Mouse (Mus musculus) embryo, embryonic 9.5 days (tissue): ENCODE data around the gene Sema4a.
"Not testable (repeated sequence)": the region's sequence is repeated elsewhere in the genome, so short reads cannot be mapped to it uniquely, and the experiment has no call there.

Experiments
- DNase-seq: peaks from one replicate; pipeline ENCODE4 v3.0.0-alpha.2; 2017; ENCODE audit errors: extremely low spot score

Gene Sema4a

DNA sequence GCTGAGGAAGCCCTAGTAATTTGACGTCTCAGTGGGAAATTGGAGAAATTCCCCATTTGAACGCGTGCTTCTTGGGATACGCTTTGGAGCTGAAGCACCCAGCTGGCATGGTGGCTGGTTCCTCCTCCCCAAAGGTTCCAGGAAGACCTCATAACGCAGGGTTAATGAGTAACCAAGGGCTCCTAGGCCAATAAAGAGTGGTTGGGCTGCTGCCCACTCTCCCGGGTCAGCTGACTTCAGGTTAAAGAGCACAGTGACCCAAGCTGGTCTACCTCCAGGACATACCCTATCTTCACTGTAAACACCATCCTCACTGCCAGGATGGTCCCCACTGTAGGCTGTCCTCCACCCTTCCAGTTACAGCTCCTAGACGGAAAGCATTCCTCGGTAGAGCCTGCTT is 4.7 kb downstream of the Sema4a start:
- no peak for DNase-seq

GRCm38 (mm10) chr3:88455588-88456264 is 5.3 kb downstream of the Sema4a start:
- no peak for DNase-seq

DNA sequence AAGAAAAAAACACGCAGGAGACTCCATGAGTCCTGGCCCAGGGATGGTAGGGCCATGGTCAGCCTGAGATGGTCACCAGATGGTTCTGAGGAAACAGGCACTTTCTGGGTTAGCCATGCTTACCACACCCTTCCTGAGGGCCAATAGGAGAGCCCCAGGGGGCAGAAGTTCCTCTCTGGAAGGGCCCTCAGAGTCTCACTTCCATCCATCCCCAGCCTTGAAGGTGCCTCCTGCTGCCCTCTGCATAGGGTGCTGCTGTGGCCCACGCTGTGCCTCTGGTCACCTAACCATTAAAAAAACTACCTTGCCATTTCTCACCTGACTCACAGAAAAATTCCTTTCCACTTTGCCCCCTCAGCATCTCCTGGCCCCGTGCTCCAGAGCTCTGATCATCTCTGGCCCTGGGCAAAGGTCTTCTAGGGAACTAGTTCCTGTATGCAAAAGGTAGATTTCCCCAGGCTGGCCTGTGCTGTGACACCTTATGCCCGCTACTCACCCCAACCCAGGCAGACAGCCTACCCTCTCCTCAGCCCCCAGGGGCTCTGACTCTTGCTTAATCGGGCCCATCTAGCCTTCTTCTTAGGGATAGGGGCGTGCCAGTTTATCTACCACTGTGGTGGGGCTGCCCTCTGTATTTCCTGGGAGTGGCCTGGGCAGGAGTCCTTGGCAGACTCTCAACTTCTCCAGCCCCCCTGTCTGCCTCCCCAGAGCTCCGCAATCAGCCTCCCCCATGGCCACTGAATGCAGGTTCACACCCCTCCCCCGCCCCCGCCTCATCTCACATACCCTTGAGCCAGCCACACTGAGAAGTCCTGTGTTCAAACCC is 6.0 kb downstream of the Sema4a start:
- DNase-seq, result no peak

DNA sequence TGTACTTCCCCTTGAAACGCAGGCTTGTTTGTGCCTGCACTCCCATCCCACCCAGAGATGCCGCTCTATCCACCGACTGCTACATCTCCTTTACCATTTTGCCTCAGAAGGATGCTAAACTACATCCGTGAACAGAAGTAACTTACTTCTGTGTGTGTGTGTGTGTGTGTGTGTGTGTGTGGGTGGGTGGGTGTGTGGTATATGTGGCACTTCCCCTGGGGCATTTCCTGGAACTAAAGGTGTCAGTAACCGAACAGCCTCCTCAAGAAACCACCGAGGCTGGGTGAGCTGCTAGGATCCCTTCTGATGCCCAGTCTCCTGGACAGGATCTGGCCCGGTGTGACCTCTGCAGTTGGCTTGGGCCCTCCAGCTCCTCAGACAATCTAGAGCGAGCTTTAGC is 7.0 kb downstream of the Sema4a start:
- no peak for DNase-seq

DNA sequence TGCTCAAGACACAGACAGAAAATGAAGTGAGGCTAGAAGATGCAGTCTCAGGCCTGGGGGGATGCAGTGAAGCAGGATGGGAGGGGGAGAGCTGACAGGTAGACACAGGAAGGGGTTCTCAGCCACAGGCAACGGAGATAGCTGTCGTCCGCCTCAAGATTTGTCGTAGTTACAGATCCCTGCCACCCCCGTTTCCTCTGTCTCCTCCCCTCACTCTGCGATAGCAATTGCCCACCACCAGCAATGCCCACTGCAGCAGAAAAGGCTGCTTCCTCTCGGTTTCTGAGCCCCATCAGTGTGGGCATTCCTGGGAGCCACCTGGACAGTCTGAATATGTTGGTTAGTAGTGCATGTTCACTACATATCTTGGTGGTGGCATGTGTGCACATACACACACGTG is 7.6 kb downstream of the Sema4a start:
- DNase-seq, result no peak

DNA sequence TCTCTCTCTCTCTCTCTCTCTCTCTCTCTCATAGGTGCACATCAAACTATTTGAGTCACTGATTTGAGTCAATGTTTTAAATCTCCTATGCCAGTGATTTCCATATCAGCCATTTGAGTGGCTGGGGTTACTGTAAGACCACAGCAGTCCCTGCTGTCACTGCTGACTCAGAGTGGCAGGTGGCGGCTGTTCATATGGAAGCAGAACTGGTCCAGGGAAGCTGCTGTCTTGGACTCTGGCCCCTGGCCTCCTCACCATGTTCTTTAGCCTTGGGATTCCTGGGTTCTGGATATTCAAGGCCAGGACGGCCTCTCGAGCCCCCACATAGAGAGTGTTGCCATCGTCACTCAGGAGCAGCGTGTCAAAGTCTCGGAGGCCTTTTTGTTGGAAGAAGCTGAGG is 8.3 kb downstream of the Sema4a start:
- no peak for DNase-seq

DNA sequence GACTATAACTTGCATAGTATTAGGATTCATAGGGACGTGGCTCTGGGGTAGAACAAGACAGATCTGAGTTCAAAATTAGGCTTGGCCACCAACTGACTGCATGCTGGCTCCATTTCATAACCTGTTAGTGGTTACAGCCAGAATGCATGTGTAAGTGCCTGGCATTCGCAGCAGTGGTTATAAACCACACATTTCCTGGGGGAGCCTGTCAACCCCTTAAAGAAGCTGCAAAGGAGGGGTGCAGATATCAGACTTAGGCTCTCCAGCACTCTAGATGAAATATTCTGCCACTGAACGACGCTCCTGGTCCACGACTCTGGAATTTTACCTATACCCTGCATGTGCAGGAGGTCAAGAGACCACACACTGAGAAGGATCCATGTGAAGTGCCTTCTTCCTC is 8.7 kb downstream of the Sema4a start:
- DNase-seq, result no peak

DNA sequence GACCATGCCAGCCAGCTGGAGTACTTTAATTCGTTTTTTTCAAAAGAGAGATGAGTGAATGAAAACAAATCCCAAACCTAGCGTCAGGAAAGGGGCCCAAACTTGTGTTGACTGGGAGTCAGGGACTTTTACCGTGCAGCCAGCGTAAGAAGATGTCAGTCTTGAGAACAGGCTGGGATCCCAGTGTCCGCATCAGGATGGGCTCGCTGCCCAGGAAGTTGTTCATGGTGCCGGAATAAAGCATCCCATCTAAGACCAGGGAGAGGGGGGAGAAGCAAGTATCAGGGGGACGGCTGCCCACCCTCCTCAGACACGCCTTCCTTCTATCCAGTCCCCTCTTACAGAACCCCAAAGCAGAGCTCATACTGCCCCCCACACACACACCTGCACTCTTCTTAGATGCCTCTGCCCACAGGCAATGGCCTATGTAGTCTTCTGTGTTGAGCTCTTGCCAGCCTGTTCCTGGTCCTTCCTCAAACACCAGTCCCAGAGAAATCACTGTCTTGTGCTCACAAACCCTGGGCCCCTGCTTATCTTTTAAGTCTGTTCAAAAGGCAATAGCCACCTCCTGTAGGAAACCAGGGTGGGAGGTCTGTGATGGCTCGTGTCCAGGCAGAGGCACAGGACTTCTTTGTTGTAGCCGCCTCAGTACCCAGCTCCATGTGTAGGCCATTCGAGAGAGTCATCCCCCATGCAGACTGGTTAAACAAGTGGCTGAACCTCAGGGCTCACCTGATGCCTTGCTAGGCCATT is 10.4 kb downstream of the Sema4a start:
- no peak for DNase-seq

- DNase-seq, result peak; percentile 73
Observed at GRCm38 (mm10) chr3:88449395-88450023, 11.5 kb downstream of the Sema4a start.

- no peak for DNase-seq
Observed at GRCm38 (mm10) chr3:88448443-88448842, 12.5 kb downstream of the Sema4a start.

- DNase-seq, result no peak
Observed at GRCm38 (mm10) chr3:88447676-88448183, 13.3 kb downstream of the Sema4a start.

DNA sequence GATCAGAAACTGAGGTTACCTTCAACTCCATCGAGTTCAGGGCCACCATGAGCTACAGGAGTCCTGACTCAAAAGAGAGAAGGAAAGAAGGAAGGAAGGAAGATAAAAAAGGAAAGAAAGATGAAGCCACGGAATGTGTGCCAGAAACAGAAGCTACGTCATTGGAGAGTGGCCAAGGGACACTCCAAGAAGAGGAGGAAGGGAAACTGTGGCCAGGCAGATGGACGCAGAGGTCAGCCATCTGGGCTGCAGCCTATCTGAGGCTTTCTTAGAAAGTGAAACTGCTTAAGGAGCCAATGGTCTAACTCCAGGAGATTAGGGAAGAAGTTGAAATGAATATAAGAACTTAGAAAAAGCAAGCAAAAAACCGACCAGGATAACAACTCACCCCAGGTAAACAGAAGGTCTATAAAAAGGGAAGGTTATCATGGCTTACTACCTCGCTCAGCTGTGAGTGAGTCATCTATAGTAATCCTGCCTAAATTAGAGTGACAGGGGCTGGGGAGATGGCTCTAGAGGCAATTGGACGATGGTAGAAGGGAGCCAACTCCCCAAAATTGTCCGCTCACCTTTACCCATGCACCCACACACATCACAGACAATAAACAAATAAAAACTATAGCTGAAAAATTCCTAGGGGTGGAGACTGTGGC is 14.4 kb downstream of the Sema4a start:
- DNase-seq, result no peak

- DNase-seq, result no peak
Observed at GRCm38 (mm10) chr3:88442888-88443287, 18.1 kb downstream of the Sema4a start.

DNA sequence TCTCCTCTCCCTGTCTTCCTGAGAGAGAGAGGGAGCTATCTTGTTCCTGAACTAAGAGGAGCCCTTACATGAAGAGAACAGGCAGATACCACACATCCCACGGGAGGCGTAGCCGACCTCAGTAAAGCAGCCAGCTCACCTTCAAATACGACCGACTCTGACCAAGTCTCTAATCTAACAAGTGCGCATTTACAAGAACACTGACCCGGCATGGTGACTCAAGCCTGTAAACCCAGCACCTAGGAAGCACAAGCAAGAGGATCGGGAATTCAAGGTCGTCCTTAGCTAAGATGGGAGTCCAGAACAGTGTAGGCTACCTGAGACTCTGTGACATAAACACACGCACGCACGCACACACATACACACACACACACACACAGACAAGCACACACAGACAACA is 18.5 kb downstream of the Sema4a start:
- no peak for DNase-seq

GRCm38 (mm10) chr3:88440500-88441381 is 20.2 kb downstream of the Sema4a start:
- peak; percentile 52 for DNase-seq

DNA sequence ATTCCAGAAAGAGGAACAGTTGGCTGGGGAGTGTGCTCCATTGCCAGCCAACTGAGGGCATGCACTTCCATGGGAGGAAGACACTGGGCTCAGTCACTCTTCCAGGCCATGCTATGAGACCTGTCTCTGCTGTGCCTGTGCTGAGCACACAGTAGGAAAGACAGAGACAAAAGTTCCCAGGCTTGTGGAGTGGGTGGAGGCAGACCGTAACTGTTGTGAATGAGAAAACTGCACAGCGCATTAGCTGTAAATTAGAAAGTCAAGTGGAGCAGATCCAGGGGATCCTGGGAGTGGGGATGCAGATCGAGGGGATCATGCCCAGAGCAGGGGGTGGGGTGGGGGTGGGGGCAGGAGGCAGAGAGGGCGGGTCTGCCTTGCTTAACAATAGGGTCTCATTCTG is 21.4 kb downstream of the Sema4a start:
- DNase-seq, result no peak

- DNase-seq, result no peak
Observed at GRCm38 (mm10) chr3:88437454-88437853, 23.5 kb downstream of the Sema4a start.

- peak; percentile 86 for DNase-seq
Observed at GRCm38 (mm10) chr3:88436395-88437201, 24.4 kb downstream of the Sema4a start.

DNA sequence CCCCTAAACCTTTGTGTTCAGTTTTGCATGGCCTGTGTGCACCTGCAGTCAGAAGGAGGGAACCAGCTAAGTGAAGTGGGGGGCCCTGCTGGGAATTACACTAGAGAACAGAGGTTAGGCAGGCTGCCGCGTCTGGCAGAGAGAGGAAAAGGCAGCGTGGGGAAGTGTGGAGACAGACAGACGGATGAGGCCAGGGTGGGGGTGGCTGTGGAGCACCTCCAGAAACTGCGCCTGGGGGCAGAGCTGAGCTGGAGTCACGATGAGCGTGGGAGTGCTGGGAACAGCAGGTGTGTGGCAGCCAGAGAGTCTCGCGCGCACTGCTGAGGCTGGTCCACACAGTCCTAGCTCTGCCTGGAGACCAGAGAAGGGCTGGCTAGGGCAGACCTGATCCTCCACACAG is 25.5 kb downstream of the Sema4a start:
- DNase-seq, result no peak

DNA sequence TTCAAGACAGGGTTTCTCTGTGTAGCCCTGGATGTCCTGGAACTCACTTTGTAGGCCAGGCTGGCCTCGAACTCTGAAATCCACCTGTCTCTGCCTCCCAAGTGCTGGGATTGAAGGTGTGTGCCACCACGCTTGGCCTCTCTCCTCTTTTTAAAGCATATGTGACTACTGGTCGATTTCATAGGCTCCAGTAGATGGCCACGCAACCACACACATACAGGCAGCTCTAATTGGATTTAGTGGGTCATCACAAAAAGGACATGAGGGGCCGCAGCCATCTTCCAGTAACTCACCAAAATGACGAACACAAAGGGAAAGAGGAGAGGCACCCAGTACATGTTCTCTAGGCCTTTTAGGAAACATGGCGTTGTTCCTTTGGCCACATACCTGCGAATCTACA is 32.3 kb downstream of the Sema4a start:
- not testable (repeated sequence) for DNase-seq
